Mouse (Mus musculus): ENCODE results near the gene Akap1.
"Not testable (repeated sequence)": the region's sequence is repeated elsewhere in the genome, so short reads cannot be mapped to it uniquely, and the experiment has no call there.

Gene Akap1

DNA sequence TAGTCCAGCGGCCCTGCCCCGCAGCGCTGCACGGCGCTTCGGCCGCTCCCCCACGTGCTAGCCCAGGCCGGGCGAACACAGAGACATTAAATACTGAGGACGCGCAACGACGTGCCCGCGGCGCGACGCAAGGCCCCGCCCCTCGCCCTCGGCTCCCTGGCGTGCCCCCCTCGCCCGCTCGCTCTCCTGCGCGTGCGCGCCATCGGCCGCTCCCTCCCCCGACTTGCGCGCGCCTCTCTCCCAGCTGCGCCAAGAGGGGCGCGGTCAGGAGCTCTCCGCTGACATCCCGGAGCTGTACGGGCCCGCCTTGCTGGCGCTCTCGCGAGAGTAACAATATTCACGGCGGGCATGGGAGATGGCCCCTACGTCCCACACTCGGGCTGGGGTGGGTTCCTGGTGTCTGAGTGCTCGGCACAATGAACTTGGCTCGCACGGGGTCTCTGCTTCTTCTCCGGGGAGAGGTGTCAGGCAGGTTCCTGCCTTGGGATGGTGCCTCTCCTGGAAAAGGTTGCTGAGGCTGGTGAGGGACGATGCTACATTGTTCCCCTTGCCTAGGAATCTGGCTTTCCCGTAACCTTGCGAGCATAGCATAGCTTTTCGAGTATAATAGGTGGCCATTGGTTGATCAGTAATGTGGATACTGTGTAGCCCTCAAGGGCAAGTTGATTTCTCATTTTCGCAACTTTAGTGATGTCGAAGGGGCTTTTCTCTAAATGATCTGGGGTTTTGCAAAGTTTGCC lies at the start of gene Akap1:
Gene Akap1 (minus strand): TSS at position 129 of the 740 bp plus-strand sequence.
- DNase-seq (ENCODE audit: low read depth, low spot score): peak; percentile 96

DNA sequence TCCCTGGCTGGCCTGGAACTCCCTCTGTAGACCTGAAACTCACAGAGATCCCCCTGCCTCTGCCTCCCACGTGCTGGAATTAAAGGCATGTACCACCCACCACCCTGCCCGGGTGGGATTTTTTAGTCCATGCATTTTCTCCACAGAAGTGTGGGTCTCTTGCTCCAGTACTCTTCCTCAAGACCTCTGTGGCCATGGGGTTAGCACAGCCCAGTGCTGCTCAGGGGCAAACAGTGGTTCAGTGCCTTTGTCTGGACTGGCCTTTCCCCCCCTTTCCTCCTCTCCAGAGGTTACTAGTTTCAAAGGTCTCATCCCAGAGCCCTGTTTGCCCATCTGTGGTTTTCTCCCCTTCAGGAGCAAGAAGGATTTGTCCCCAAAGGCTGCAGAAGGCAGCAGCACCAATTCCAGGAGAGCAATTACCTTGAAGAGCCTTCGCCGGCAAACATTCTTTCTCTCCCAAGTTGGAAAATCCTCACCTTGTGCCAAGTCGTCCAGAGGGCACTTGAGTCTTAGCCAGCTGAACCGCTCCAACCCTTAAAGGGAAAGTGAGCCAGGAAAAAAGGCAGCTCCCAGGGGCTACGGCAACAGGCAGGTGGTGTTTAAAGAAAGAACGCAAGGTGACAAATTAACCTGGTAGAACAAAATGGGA lies 45.1 kb upstream of the Akap1 start:
- DNase-seq (ENCODE audit: low read depth, low spot score): no peak

- DNase-seq (ENCODE audit: low read depth, low spot score): peak; percentile 28
These were observed 44.3 kb upstream of the Akap1 start for GRCm38 (mm10) chr11:88908557-88909211.

- DNase-seq (ENCODE audit: low read depth, low spot score): no peak
These were observed 43.5 kb upstream of the Akap1 start for GRCm38 (mm10) chr11:88907886-88908285.

GRCm38 (mm10) chr11:88905621-88906020 lies 41.2 kb upstream of the Akap1 start:
- DNase-seq (ENCODE audit: low read depth, low spot score): no peak

DNA sequence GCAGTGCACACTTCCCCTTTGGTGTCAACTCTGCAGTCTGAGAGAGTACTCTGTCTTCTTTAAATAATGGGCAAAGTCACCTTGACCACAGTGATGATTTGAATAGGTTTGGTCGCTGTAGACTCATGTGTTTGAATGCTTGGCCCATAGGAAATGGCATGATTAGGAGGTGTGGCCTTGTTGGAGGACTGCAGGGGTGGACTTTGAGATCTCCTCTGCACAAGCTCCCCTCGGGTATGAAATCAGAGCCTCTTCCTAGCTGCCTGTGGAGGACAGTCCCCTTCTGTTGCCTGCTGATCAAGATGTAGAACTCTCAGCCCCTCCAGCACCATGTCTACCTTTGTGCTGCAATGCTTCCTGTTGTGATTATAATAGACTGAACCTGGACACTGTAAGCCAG lies 39.7 kb upstream of the Akap1 start:
- no peak for DNase-seq (ENCODE audit: low read depth, low spot score)

DNA sequence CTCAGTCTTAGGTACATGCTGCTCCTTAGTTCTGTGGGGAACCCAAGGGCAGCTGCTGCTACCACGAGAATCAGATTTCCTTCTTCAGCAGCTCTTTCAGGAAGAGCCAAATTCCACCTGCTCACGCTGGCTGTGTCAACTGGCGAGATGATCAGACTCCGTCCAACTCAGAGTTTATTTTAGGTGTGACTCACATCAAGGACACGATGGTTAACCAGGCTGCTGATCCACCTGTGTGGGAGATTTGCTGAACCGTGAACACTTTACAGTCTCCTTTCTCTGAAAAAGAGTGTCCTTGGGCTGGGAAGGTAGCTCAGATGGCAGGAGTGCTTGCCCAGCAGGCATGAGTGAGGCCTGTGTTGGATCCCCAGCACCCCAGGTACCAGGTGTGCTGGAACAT lies 38.4 kb upstream of the Akap1 start:
- no peak for DNase-seq (ENCODE audit: low read depth, low spot score)

DNA sequence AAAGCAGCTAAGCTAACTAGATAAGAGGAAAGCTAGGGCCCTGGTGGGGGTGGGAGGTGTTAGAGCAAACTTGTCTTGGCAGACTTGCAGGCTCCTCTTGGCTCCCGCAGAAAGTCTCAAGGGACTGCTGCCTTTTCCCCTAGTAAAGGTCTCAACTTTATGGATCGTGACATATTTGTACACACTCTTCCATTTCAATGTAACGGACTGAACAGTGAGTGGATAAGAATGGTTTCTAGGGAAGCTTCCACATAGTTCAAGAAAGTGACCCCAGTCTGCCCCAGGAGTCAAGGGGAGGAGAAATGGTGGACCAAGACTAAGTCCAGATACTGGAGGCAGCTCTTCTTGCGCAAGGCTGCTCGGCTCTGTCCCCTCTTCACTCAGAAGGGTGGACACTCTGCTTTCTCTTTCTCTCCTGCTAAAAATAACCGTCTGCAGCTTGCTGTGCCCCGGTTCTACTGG lies 37.0 kb upstream of the Akap1 start:
- DNase-seq (ENCODE audit: low read depth, low spot score): no peak

GRCm38 (mm10) chr11:88899561-88899960 lies 35.2 kb upstream of the Akap1 start:
- DNase-seq (ENCODE audit: low read depth, low spot score): no peak

DNA sequence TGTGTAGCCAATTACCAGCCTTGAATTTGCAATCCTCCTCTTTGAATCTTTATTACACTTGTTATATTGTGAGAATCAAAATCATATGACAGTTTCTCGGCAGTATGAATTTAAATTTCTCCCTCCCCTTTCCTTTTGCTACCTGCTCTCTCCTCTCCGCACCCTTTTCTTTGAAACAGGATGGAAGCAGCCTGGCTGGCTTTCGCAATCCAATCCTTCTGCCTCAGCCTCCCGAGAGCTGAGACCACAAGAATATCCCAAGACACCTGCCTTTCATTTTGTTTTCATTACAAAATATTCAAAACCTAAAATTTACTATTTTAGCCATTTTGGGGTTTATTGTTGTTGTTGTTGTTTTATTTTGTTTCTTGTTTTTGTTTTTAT lies 34.0 kb upstream of the Akap1 start:
- DNase-seq (ENCODE audit: low read depth, low spot score): no peak

DNA sequence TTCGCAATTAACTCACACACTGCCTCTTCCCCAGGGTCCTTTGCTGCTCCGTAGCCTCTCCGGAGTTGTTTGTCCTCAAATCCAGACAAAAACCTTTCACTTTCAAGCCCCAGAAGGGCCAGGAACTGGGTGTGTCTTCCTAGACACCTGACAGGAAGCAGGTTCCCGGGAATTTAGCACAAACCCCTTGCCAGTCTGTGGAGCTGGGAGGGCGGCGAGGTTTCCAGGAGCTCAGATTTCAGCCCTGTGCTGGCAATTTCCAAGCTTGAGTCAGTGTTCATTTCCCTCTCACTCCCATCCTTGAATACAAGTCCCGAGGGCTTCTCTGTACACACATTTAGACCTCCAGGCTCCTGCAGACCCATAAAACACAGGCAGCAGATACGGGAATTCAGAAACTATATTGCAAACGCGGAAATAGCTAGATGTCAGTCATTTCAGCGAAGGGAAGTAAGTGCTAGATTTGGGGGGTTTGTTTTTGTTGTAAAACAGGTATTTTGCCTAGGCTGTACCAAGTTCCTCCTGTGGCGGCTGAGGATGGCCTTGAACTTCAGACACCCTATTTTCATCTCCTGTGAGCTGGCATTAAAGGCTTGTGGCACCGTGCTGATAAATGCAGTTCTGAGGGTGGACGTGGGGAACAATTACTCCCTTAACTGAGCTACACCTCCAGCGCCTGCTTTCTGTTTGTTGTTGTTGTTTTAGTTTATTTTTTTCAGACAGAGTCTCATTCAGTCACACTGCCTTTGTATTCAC lies 33.4 kb upstream of the Akap1 start:
- DNase-seq (ENCODE audit: low read depth, low spot score): peak; percentile 49

- DNase-seq (ENCODE audit: low read depth, low spot score): not testable (repeated sequence)
These were observed 31.4 kb upstream of the Akap1 start for GRCm38 (mm10) chr11:88895800-88896232.

DNA sequence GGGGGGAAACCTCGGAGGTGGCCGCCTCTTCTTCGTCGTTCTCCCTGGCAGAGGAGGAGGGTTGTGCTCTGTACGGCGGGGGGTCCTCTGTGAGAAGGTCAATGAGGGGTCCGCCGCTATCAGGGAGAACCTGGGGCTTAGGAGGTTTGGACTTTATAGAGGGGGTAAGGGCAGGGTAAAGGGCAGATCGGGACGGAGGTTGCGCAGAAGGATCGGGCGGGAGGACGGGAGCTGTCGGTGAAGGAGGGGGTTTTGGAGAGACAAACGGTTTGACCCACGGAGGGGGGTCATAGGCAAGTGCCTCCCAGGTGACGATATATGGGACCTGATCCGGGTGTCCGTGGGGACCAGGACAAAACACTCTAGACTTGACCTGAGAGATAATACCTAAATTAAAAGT lies 30.8 kb upstream of the Akap1 start:
- not testable (repeated sequence) for DNase-seq (ENCODE audit: low read depth, low spot score)

DNA sequence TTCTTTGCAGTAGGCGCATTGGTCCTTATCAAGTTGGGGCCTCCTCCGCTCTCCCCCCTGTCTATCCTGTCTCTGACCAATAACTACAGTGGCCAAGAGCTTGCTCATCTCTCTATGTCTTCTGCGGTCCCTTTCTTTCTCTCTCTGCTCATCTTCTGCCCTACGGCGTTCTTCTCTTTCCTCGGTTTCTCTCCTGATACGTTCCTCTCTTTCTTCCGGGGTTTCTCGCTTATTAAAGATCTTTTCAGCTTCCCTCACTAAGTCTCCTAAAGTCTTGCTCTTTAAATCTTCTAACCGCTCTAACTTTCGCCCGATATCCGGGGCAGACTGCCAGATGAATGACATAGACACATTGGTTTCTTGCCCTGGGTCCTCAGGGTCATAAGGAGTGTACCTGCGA lies 29.9 kb upstream of the Akap1 start:
- not testable (repeated sequence) for DNase-seq (ENCODE audit: low read depth, low spot score)

DNA sequence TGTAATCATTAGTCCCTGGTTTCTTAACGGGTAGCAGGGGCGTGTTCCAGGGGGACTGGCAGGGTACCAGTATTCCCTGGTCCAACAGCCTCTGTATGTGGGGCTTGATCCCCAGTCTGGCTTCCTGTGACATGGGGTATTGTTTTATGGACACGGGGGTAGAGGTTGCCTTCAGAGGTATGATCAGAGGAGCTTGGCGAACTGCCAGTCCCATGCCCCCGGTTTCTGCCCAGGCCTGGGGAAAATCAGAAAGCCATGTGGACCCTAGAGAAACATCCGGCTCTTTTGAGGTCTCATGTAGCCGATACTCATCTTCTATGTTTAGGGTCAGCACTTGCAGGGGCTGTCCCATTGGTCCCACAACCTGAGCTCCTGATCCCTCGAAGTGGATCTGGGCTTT lies 29.1 kb upstream of the Akap1 start:
- not testable (repeated sequence) for DNase-seq (ENCODE audit: low read depth, low spot score)

DNA sequence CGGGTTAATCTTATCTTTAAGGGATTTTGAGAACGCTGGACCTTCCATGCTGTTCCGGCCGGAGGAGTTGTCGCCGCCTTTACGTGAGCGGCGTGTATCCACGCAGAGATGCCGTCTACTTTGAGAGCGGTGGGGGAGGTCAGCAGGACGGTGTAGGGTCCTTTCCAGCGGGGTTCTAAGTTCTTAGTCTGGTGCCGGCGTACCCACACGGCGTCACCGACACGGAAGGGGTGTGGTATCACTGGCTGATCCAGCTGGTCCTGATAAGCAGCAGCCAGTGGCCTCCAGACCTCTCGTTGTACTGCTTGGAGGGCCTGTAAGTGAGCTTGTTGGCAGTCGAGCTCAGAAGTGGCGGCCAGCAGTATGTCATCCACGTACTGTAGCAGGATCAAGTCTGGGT lies 28.4 kb upstream of the Akap1 start:
- not testable (repeated sequence) for DNase-seq (ENCODE audit: low read depth, low spot score)

- not testable (repeated sequence) for DNase-seq (ENCODE audit: low read depth, low spot score)
These were observed 27.7 kb upstream of the Akap1 start for GRCm38 (mm10) chr11:88891921-88892561.

DNA sequence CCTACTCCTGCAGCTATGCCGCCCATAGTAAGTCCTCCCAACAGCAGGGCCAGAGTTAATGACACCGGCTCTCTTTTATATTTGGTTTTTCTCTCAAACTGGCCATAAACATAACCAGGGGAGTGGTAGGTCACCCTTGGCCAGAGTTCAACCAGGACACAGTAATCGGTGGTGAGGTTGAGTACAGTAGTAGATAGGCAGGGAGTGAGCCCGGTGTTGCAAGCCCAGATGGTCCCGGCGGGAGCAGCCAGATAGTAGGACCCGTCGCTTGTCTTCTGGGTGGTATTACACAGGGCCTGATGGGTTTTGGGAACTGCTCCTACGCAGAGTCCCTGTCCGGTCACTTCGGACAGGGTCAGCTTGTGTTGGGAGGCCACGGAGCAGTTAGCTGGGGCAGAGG lies 27.1 kb upstream of the Akap1 start:
- not testable (repeated sequence) for DNase-seq (ENCODE audit: low read depth, low spot score)

- not testable (repeated sequence) for DNase-seq (ENCODE audit: low read depth, low spot score)
These were observed 26.5 kb upstream of the Akap1 start for GRCm38 (mm10) chr11:88890904-88891303.

DNA sequence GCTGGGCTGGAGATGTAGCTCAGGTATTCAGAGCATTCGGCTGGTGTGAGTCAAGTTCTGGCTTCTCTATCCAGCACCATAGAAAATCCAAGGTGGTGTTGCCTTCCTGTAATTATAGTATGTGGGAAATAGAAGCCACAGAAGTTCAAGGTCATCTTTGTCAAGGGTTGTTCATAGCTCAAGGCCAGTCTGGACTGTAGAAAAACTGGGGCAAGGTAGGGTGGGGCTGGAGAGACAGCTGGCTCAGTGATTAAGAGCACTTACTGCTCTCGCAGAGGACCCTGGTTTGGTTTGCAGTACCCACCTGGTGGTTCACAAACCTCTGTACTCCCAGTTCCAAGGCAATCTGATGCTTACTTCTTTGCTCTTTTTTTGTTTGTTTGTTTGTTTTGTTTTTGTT lies 24.6 kb upstream of the Akap1 start:
- no peak for DNase-seq (ENCODE audit: low read depth, low spot score)

GRCm38 (mm10) chr11:88884376-88885065 lies 20.1 kb upstream of the Akap1 start:
- DNase-seq (ENCODE audit: low read depth, low spot score): no peak
